Mouse (Mus musculus) thymus, adult 2 months (tissue): ENCODE data around the gene Tubgcp3. TPM values are rescaled to one million over a fixed set of nuclear protein-coding genes. Genes with fewer than 3 reads are reported as not detected.

Experiments
- DNase-seq: peaks from one replicate; pipeline ENCODE4 v3.0.0; 2021
- H3K27ac ChIP-seq: fragments of 200-500 bp; 2 replicates; pipeline ENCODE4 v1.5.1; 2012; ENCODE audit warnings: low read length, control low read depth; ENCODE audit not compliant: control insufficient read depth, insufficient read depth
- H3K27me3 ChIP-seq: fragments of 200-500 bp; 2 replicates; pipeline ENCODE4 v1.6.1; 2012; ENCODE audit warnings: mild to moderate bottlenecking, low read length, moderate library complexity, mixed read lengths; ENCODE audit not compliant: control insufficient read depth, insufficient read depth
- H3K36me3 ChIP-seq: fragments of 200-500 bp; 2 replicates; pipeline ENCODE4 v1.6.1; 2012; ENCODE audit warnings: mild to moderate bottlenecking, low read length, moderate library complexity; ENCODE audit not compliant: control insufficient read depth, insufficient read depth
- H3K4me1 ChIP-seq: fragments of 200-500 bp; replicated peaks from 2 replicates; pipeline ENCODE4 v1.6.1; 2012; ENCODE audit warnings: low read length; ENCODE audit not compliant: control insufficient read depth, insufficient read depth
- H3K4me3 ChIP-seq: fragments of 200-500 bp; 2 replicates; pipeline ENCODE4 v1.5.1; 2012; ENCODE audit warnings: mild to moderate bottlenecking, low read length, control low read depth, moderate library complexity; ENCODE audit not compliant: control insufficient read depth, insufficient read depth
- CTCF ChIP-seq: fragments of 200-500 bp; IDR thresholded peaks from 2 replicates; pipeline ENCODE4 v1.5.1; 2012; ENCODE audit warnings: mild to moderate bottlenecking, control low read depth, low read length, moderate library complexity, borderline replicate concordance; ENCODE audit not compliant: control insufficient read depth, poor library complexity, insufficient read depth; ENCODE audit errors: extremely low read depth
- POLR2A ChIP-seq: fragments of 200-500 bp; IDR thresholded peaks from 2 replicates; pipeline ENCODE4 v1.6.1; 2012; ENCODE audit warnings: mild to moderate bottlenecking, low read length, control low read depth, moderate library complexity; ENCODE audit not compliant: control insufficient read depth, poor library complexity, insufficient read depth; ENCODE audit errors: extremely low read depth
- WGBS: fragments of 180-500 bp; shearing (Covaris S2); methylation state at CpG from one replicate; pipeline ENCODE4 v1.1.7; 2018; 5-methylcytosine and 5-hydroxymethylcytosine counted together
- polyA plus RNA-seq: library from polyadenylated mRNA; depleted of rRNA; stranded (reverse); fragments of >200 nt; gene quantifications from 2 replicates; pipeline ENCODE4 v1.2.3, GENCODE M21; 2012; rRNA removed

Tubgcp3 gene
- 114 and 116 TPM in 2 replicates for polyA plus RNA-seq

DNA sequence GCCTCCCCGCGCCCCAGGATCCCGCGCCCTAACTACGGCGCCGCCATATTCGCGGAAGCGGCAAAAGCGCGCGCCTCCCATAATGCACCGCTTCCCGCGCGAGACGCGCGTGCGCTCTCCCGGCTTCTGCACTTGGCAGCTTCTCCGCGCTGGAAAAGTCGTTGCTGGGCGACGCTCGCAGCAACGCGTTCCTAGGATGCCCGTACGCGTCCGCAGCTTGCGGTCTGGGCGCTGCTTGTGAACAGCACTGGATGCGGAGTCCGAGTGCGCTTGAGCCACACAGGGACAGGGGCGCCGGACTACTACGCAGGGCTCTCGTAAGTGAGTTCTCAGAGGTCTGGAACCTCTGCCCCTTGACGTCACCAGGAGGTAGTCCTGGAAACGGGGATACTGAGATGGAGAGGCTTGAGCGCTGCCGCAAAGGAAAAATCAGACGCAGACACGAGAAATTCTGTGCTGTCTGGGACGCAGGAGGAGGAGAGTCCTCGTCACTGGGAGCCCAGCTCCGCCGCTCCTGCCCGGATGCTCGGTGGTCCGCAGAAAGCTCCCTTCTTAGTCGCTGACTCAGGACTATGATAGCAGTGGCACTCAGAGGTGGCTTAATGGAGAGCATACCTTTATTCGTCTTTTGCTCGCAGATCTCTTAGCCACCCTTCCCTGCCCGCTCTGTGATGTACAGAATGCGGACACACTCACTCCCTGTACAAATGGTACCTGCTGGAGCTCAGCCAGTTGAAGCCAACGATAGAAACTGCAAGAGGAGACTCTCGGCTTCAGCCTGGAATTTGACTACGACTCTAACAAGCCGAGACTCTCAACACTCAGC lies at the start of gene Tubgcp3:
Gene Tubgcp3 (minus strand): TSS at position 193 of the 826 bp plus-strand sequence.
- Histone ChIP-seq H3K27ac (no peak within 1 kb of the TSS), H3K4me3 (peak within 1 kb of the TSS; percentile 65), H3K27me3 (no peaks in the 10 kb centered on the region), H3K4me1 (peaks cover 6% of the 10 kb centered on the region; the same call in 1 of the 2 replicates), H3K36me3 (no peaks in the 10 kb centered on the region)
- 5% methylated on average over 65 of the region's 65 CpGs for WGBS
- DNase-seq = peak; percentile 86
- TF ChIP-seq CTCF = 0 out of 2 replicates have a peak, but pooled peaks have one; percentile 34
- TF ChIP-seq POLR2A = peak; percentile 70; the same call in 1 of the 2 replicates

- WGBS = 87% methylated on average over 9 of the region's 9 CpGs
- Histone ChIP-seq H3K27me3 (no peaks in the 10 kb centered on the region), H3K4me3 (no peak overlapping the region), H3K4me1 (no peaks in the 10 kb centered on the region), H3K36me3 (no peaks in the 10 kb centered on the region), H3K27ac (no peak overlapping the region)
- DNase-seq = no peak
- TF ChIP-seq CTCF (no peak), POLR2A (no peak)
These were observed 47.0 kb upstream of the Tubgcp3 start for GRCm38 (mm10) chr8:12719091-12719490.

DNA sequence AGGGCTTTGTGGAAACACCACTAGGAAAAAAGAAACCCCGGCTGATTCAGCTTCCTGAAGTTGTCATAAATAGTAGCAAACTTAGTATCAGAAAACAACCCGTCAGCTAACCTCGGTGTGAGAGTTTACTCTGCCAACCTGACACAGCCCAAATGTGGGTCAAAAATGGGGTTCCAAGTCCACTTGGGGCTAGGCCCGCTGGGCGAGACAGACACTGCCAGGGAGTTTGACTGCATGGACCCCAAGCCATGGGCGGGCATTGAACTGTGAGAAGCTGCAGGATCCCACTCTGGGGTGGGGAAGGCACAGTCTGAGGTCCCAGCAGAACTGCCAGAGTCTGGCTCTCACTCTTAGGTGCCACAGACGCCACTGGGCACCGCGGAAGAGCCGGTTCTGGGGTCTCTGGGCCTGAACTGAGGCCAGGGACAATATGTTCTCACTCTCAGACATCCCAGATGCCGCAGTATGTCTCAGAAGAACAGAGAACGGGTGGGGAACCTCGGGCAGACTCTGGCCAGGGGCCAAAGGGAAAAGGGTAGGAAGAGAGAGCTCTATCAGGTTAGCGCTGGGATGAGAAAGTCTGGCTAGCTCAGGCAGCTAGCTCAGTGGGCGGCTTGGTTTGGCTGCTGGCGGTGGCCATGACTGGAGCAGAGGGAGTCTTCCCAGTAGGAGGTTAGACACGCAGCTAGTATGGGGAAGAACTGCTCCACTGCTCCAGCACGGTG lies 44.0 kb upstream of the Tubgcp3 start:
- H3K27me3 ChIP-seq = no peaks in the 10 kb centered on the region
- WGBS = 89% methylated on average over 18 of the region's 18 CpGs
- DNase-seq = no peak
- no peak overlapping the region for H3K27ac ChIP-seq
- no peaks in the 10 kb centered on the region for H3K4me1 ChIP-seq
- no peak overlapping the region for H3K4me3 ChIP-seq
- H3K36me3 ChIP-seq = no peaks in the 10 kb centered on the region
- no peak for TF ChIP-seq CTCF
- no peak for TF ChIP-seq POLR2A

- TF ChIP-seq CTCF (no peak), POLR2A (no peak)
- Histone ChIP-seq H3K27me3 (no peaks in the 10 kb centered on the region), H3K4me3 (no peak overlapping the region), H3K4me1 (no peaks in the 10 kb centered on the region), H3K27ac (no peak overlapping the region), H3K36me3 (no peaks in the 10 kb centered on the region)
- DNase-seq = no peak
- WGBS = 73% methylated on average over 7 of the region's 7 CpGs
These were observed 39.6 kb upstream of the Tubgcp3 start for GRCm38 (mm10) chr8:12711623-12712022.

- TF ChIP-seq CTCF (no peak), POLR2A (no peak)
- WGBS = 63% methylated on average over 4 of the region's 4 CpGs
- no peaks in the 10 kb centered on the region for H3K36me3 ChIP-seq
- no peak for DNase-seq
- H3K27ac ChIP-seq = no peak overlapping the region
- no peaks in the 10 kb centered on the region for H3K27me3 ChIP-seq
- no peaks in the 10 kb centered on the region for H3K4me1 ChIP-seq
- no peak overlapping the region for H3K4me3 ChIP-seq
These were observed 31.5 kb upstream of the Tubgcp3 start for GRCm38 (mm10) chr8:12703597-12703996.

- Histone ChIP-seq H3K27ac (no peak overlapping the region), H3K4me3 (no peak overlapping the region), H3K4me1 (no peaks in the 10 kb centered on the region), H3K36me3 (no peaks in the 10 kb centered on the region), H3K27me3 (no peaks in the 10 kb centered on the region)
- no peak for DNase-seq
- TF ChIP-seq POLR2A (no peak), CTCF (no peak)
- WGBS = 40% methylated on average over 8 of the region's 8 CpGs
These were observed 30.2 kb upstream of the Tubgcp3 start for GRCm38 (mm10) chr8:12702290-12702689.
